Mouse (Mus musculus) MEL (cell line): Measurements from ENCODE around the gene Wdr82. TPM values are rescaled to one million over a fixed set of nuclear protein-coding genes. Genes with fewer than 3 reads are reported as not detected.

Experiments used
- DNase-seq: peaks from one replicate; pipeline ENCODE4 v3.0.0; 2011; ENCODE audit warnings: low read depth, low spot score
- H3K27ac ChIP-seq: 2 replicates; pipeline ENCODE4 v1.5.1; 2012; ENCODE audit warnings: low read depth, mild to moderate bottlenecking, control low read depth, low read length, moderate library complexity; ENCODE audit not compliant: control insufficient read depth
- H3K27me3 ChIP-seq, 2 experiments: fragments of 150-350 bp in 1 of 2; sonication (generic) in 1 of 2; 2 replicates each; pipeline ENCODE4 v1.6.1; 2012; ENCODE audit warnings: low read length in 2 of 2, mild to moderate bottlenecking in 2 of 2, improper control_type of control experiment in 1 of 2, moderate library complexity in 1 of 2; ENCODE audit not compliant: insufficient read depth in 2 of 2, control insufficient read depth in 1 of 2
- H3K36me3 ChIP-seq, 2 experiments: 2 replicates each; pipeline ENCODE4 v1.6.1; 2012 to 2014; ENCODE audit warnings: low read length in 2 of 2, improper control_type of control experiment in 1 of 2, inconsistent platforms in 1 of 2, mild to moderate bottlenecking in 1 of 2; ENCODE audit not compliant: insufficient read depth in 2 of 2, control insufficient read depth in 1 of 2
- H3K4me1 ChIP-seq, 2 experiments: fragments of 150-350 bp in 1 of 2; sonication (generic) in 1 of 2; 2 replicates each; pipeline ENCODE4 v1.6.1; 2012; ENCODE audit warnings: low read length in 2 of 2, improper control_type of control experiment in 1 of 2, mild to moderate bottlenecking in 1 of 2; ENCODE audit not compliant: insufficient read depth in 2 of 2, control insufficient read depth in 1 of 2
- H3K4me3 ChIP-seq, 2 experiments: fragments of 150-350 bp in 1 of 2; sonication (generic) in 1 of 2; 2 replicates each; pipeline ENCODE4 v1.5.1; 2012; ENCODE audit warnings: low read depth in 2 of 2, low read length in 2 of 2, mild to moderate bottlenecking in 2 of 2, moderate library complexity in 2 of 2, control low read depth in 1 of 2, improper control_type of control experiment in 1 of 2; ENCODE audit not compliant: control insufficient read depth in 1 of 2, insufficient read depth in 1 of 2
- H3K79me2 ChIP-seq: 2 replicates; pipeline ENCODE4 v1.6.1; 2012; ENCODE audit warnings: mild to moderate bottlenecking, low read length, moderate library complexity; ENCODE audit not compliant: control insufficient read depth, poor library complexity, insufficient read depth
- H3K9ac ChIP-seq: 2 replicates; pipeline ENCODE4 v1.6.1; 2012; ENCODE audit warnings: low read depth, mild to moderate bottlenecking, control low read depth, low read length, moderate library complexity; ENCODE audit not compliant: control insufficient read depth, poor library complexity, severe bottlenecking
- H3K9me3 ChIP-seq: fragments of 150-350 bp; sonication (generic); replicated peaks from 2 replicates; pipeline ENCODE4 v1.6.1; 2012; ENCODE audit warnings: mild to moderate bottlenecking, low read length, improper control_type of control experiment, moderate library complexity; ENCODE audit not compliant: insufficient read depth
- BHLHE40 ChIP-seq: IDR thresholded peaks from 2 replicates; pipeline ENCODE4 v1.6.1; 2012; ENCODE audit warnings: low read depth, mild to moderate bottlenecking, inconsistent platforms, low read length, improper control_type of control experiment, borderline replicate concordance
- CHD2 ChIP-seq: IDR thresholded peaks from 2 replicates; pipeline ENCODE4 v1.6.1; 2011; ENCODE audit warnings: low read length, improper control_type of control experiment
- CTCF ChIP-seq, 3 experiments: IDR thresholded peaks in 2 of 3; conservative IDR thresholded peaks in 1 of 3; 2 replicates each; pipeline ENCODE4 v1.5.1; 2011 to 2012; ENCODE audit warnings: low read length in 3 of 3, low read depth in 2 of 3, mild to moderate bottlenecking in 2 of 3, improper control_type of control experiment in 1 of 3, inconsistent platforms in 1 of 3, mixed read lengths in 1 of 3, moderate library complexity in 1 of 3; ENCODE audit not compliant: control insufficient read depth in 1 of 3, insufficient read depth in 1 of 3, poor library complexity in 1 of 3, severe bottlenecking in 1 of 3
- E2F4 ChIP-seq: IDR thresholded peaks from 2 replicates; pipeline ENCODE4 v1.6.1; 2011; ENCODE audit warnings: low read depth, low read length, improper control_type of control experiment, borderline replicate concordance
- GATA1 ChIP-seq: IDR thresholded peaks from 2 replicates; pipeline ENCODE4 v1.6.1; 2011; ENCODE audit warnings: low read depth, low read length, improper control_type of control experiment
- HCFC1 ChIP-seq: IDR thresholded peaks from 2 replicates; pipeline ENCODE4 v1.6.1; 2012; ENCODE audit warnings: low read depth, mild to moderate bottlenecking, inconsistent platforms, low read length, improper control_type of control experiment, moderate library complexity
- KAT2A ChIP-seq: conservative IDR thresholded peaks from 2 replicates; pipeline ENCODE4 v1.6.1; 2012; ENCODE audit warnings: low read depth, low read length, improper control_type of control experiment, inconsistent platforms
- MAX ChIP-seq: IDR thresholded peaks from 2 replicates; pipeline ENCODE4 v1.6.1; 2011; ENCODE audit warnings: low read length, improper control_type of control experiment
- MEF2A ChIP-seq: IDR thresholded peaks from 2 replicates; pipeline ENCODE4 v1.6.1; 2014; ENCODE audit warnings: low read depth, mild to moderate bottlenecking, inconsistent platforms, low read length, improper control_type of control experiment; ENCODE audit not compliant: poor library complexity, insufficient replicate concordance, severe bottlenecking; ENCODE audit errors: extremely low read depth
- NELFE ChIP-seq: IDR thresholded peaks from 2 replicates; pipeline ENCODE4 v1.6.1; 2011; ENCODE audit warnings: low read depth, low read length, improper control_type of control experiment
- POLR2AphosphoS2 ChIP-seq: IDR thresholded peaks from 2 replicates; pipeline ENCODE4 v1.6.1; 2011; ENCODE audit warnings: low read length, improper control_type of control experiment
- RCOR1 ChIP-seq: IDR thresholded peaks from 2 replicates; pipeline ENCODE4 v1.6.1; 2012; ENCODE audit warnings: low read depth, mild to moderate bottlenecking, inconsistent platforms, low read length, improper control_type of control experiment
- TAL1 ChIP-seq: IDR thresholded peaks from 2 replicates; pipeline ENCODE4 v1.6.1; 2012; ENCODE audit warnings: mild to moderate bottlenecking, inconsistent platforms, low read length, moderate library complexity, mixed read lengths
- TBP ChIP-seq: IDR thresholded peaks from 2 replicates; pipeline ENCODE4 v1.8.0; 2011; ENCODE audit warnings: low read depth, low read length, improper control_type of control experiment
- USF2 ChIP-seq, 2 experiments: IDR thresholded peaks; 2 replicates each; pipeline ENCODE4 v1.6.1; 2011 to 2012; ENCODE audit warnings: improper control_type of control experiment in 2 of 2, low read length in 2 of 2, borderline replicate concordance in 1 of 2, inconsistent platforms in 1 of 2, low read depth in 1 of 2, mild to moderate bottlenecking in 1 of 2; ENCODE audit not compliant: insufficient read depth in 1 of 2
- ZMIZ1 ChIP-seq: IDR thresholded peaks from 2 replicates; pipeline ENCODE4 v1.6.1; 2012; ENCODE audit warnings: low read depth, mild to moderate bottlenecking, inconsistent platforms, low read length, improper control_type of control experiment, moderate library complexity
- ZNF384 ChIP-seq: IDR thresholded peaks from 2 replicates; pipeline ENCODE4 v1.6.1; 2012; ENCODE audit warnings: low read depth, mild to moderate bottlenecking, inconsistent platforms, low read length, improper control_type of control experiment
- polyA plus RNA-seq, 2 experiments: library from polyadenylated mRNA; stranded (reverse) in 1 of 2; unstranded in 1 of 2; fragments of >175 nt in 1 of 2; fragments of >200 nt in 1 of 2; gene quantifications; 2 replicates each; pipeline versions ENCODE4 v1.2.1 to v1.2.4; 2012; ENCODE audit warnings: low replicate concordance in 2 of 2, low read depth in 1 of 2; ENCODE audit not compliant: insufficient read length in 2 of 2, insufficient read depth in 1 of 2, missing spikeins in 1 of 2
- total RNA-seq: library from RNA; depleted of rRNA; stranded (reverse); fragments of 300-350 nt; gene quantifications from 2 replicates; pipeline ENCODE4 v1.2.3, GENCODE M21; 2012

The Wdr82 gene
- total and polyA plus RNA-seq, 3 experiments: 41.7 to 108 (median 72.2) TPM

GRCm38 (mm10) chr9:106192998-106193397, 22.3 kb downstream of the Wdr82 start:
- DNase-seq: peak; percentile 80
- Histone ChIP-seq H3K36me3 (peaks cover 0 to 5% of the 10 kb centered on the region in 2 experiments; a peak in 2 of 4 replicates), H3K4me1 (0 out of 4 replicates have a peak, but pooled peaks cover 0 to under 1% of the 10 kb centered on the region in 2 experiments), H3K27ac (no peak overlapping the region), H3K27me3 (no peaks in the 10 kb centered on the region), H3K4me3 (no peak overlapping the region), H3K9me3 (no peaks in the 10 kb centered on the region), H3K79me2 (no peaks in the 10 kb centered on the region; the same call in 1 of the 2 replicates), H3K9ac (no peak overlapping the region)
- TF ChIP-seq E2F4 (no peak), TBP (peak; percentile 93)

- Histone ChIP-seq H3K36me3 (peaks cover 2 to 3% of the 10 kb centered on the region in 2 experiments; a peak in 3 of 4 replicates), H3K79me2 (peaks cover 4% of the 10 kb centered on the region), H3K4me1 (peaks cover 0 to 7% of the 10 kb centered on the region in 2 experiments; a peak in 1 of 4 replicates), H3K27me3 (no peaks in the 10 kb centered on the region), H3K4me3 (no peak overlapping the region), H3K9ac (no peak overlapping the region), H3K27ac (no peak overlapping the region), H3K9me3 (no peaks in the 10 kb centered on the region)
- TF ChIP-seq NELFE: no peak
- no peak for TF ChIP-seq ZNF384
- no peak for TF ChIP-seq MAX
- TF ChIP-seq POLR2AphosphoS2: no peak
- TF ChIP-seq HCFC1: no peak
- no peak for TF ChIP-seq GATA1
- no peak for DNase-seq
Measured at GRCm38 (mm10) chr9:106193930-106194807, 23.4 kb downstream of the Wdr82 start.

- Histone ChIP-seq H3K27ac (no peak overlapping the region), H3K9ac (no peak overlapping the region), H3K4me1 (peaks cover 4 to 16% of the 10 kb centered on the region in 2 experiments), H3K4me3 (no peak overlapping the region), H3K27me3 (no peaks in the 10 kb centered on the region), H3K79me2 (peaks cover 4% of the 10 kb centered on the region), H3K9me3 (no peaks in the 10 kb centered on the region), H3K36me3 (peaks cover 0 to 11% of the 10 kb centered on the region in 2 experiments; a peak in 3 of 4 replicates)
- TF ChIP-seq GATA1 (no peak), POLR2AphosphoS2 (no peak), ZMIZ1 (no peak), TBP (no peak), KAT2A (no peak), E2F4 (no peak), BHLHE40 (no peak), RCOR1 (no peak), MEF2A (no peak), USF2 (IDR thresholded peaks at IDR 0.05; ENCODE audit: borderline replicate concordance in 1 of 2, insufficient read depth in 1 of 2, low read depth in 1 of 2, low read length in 2 of 2) (no peak), CTCF (IDR thresholded peaks at IDR 0.05 in 2 of 3, conservative IDR thresholded peaks at IDR 0.05 in 1 of 3; ENCODE audit: control insufficient read depth in 1 of 3, insufficient read depth in 1 of 3, low read depth in 2 of 3, low read length in 3 of 3, poor library complexity in 1 of 3, severe bottlenecking in 1 of 3) (no peak), TAL1 (no peak), CHD2 (no peak), HCFC1 (no peak)
- no peak for DNase-seq
Measured at GRCm38 (mm10) chr9:106195693-106196092, 25.0 kb downstream of the Wdr82 start.
